Mouse (Mus musculus): ENCODE measurements around the gene Defa22.
"Not testable (repeated sequence)": the region's sequence is repeated elsewhere in the genome, so short reads cannot be mapped to it uniquely, and the experiment has no call there.

The Defa22 gene

DNA sequence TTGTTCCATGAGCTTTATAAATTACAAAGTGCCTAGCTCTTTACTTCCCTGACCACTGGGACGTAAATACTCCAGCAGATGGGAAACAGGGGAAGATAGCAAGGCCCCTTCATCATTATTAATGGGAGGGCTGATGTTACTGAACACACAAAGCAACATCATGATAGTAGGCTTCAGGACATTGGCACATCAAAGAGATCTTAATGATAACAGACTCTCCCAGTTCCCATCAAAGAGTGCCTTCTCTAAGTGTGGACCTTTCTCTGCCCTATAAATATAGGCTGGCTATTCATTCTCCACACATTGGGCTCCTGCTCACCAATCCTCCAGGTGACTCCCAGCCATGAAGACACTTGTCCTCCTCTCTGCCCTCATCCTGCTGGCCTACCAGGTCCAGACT lies at the start of gene Defa22:
TSS of gene Defa22 (plus strand) at position 301 of the 400 bp plus-strand sequence.
- not testable (repeated sequence) for DNase-seq (ENCODE audit: extremely low spot score, low spot score)

DNA sequence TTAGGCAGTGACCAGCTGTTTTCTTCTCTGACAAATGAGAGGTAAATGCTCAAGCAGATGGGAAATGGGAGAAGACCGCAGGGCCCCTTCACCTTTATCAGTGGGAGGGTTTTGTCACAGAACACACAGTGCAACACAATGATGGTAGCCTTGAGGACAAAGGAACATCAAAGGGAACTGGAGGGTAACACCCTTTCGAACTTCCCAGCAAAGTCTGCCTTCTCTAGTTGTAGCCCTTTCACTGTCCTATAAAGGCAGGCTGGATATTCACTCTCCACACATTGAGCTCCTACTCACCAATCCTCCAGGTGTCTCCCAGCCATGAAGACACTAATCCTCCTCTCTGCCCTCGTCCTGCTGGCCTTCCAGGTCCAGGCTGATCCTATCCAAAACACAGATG lies 27.7 kb upstream of the Defa22 start, which contains the start of gene Defa30:
TSS of gene Defa30 (plus strand) at position 301 of the 400 bp plus-strand sequence.
- DNase-seq (ENCODE audit: extremely low spot score, low spot score) = not testable (repeated sequence)

- not testable (repeated sequence) for DNase-seq (ENCODE audit: extremely low spot score, low spot score)
Measured at GRCm38 (mm10) chr8:21191314-21191713, 29.2 kb downstream of the Defa22 start, which contains the start of gene Defa31. Gene Defa31, plus strand, starts transcription at chr8:21191614.

DNA sequence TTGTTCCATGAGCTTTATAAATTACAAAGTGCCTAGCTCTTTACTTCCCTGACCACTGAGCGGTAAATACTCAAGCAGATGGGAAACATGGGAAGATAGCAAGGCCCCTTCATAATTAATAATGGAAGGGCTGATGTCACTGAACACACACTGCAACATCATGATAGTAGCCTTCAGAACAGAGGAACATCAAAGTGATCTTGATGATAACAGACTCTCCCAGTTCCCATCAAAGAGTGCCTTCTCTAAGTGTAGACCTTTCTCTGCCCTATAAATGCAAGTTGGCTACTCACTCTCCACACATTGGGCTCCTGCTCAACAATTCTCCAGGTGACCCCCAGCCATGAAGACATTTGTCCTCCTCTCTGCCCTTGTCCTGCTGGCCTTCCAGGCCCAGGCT lies 39.2 kb downstream of the Defa22 start, which contains the start of gene Gm15293:
TSS of gene Gm15293 (plus strand) at position 301 of the 400 bp plus-strand sequence.
- not testable (repeated sequence) for DNase-seq (ENCODE audit: extremely low spot score, low spot score)
